Mouse (Mus musculus) heart, postnatal 0 days (tissue): ENCODE measurements at regions not wholly inside any gene's neighbourhood (a gene's known extent, or its start where the extent isn't known, plus 50 kb on each side); places are given as distances from the start of the nearest gene placed in this dataset.

Experiments
- ATAC-seq: fragments of 200-750 bp; cut with Nextera tagmentation; 2 replicates; pipeline ENCODE4 v1.8.0; 2017; ENCODE audit warnings: low read depth, moderate number of reproducible peaks, moderate library complexity; ENCODE audit not compliant: insufficient read depth
- DNase-seq: peaks from one replicate; pipeline ENCODE4 v3.0.0-alpha.2; 2016; ENCODE audit warnings: low spot score
- H3K27ac ChIP-seq: fragments of 300-500 bp; sonication (generic); 2 replicates; pipeline ENCODE4 v1.5.1; 2014; ENCODE audit warnings: low read depth, mild to moderate bottlenecking
- H3K27me3 ChIP-seq: fragments of 300-500 bp; sonication (generic); 2 replicates; pipeline ENCODE4 v1.6.1; 2014; ENCODE audit warnings: low read length, mixed read lengths; ENCODE audit not compliant: control insufficient read depth, insufficient read depth
- H3K36me3 ChIP-seq: fragments of 300-500 bp; sonication (generic); replicated peaks from 2 replicates; pipeline ENCODE4 v1.6.1; 2014; ENCODE audit warnings: low read length, mixed read lengths; ENCODE audit not compliant: control insufficient read depth, insufficient read depth
- H3K4me1 ChIP-seq: fragments of 300-500 bp; sonication (generic); 2 replicates; pipeline ENCODE4 v1.6.1; 2014; ENCODE audit warnings: antibody characterized with exemption; ENCODE audit not compliant: control insufficient read depth, insufficient read depth
- H3K4me2 ChIP-seq: fragments of 300-500 bp; sonication (generic); 2 replicates; pipeline ENCODE4 v1.6.1; 2014; ENCODE audit warnings: low read depth, mild to moderate bottlenecking, low read length, moderate library complexity
- H3K4me3 ChIP-seq: fragments of 300-500 bp; sonication (generic); 2 replicates; pipeline ENCODE4 v1.5.1; 2014; ENCODE audit warnings: low read depth, low read length
- H3K9ac ChIP-seq: fragments of 300-500 bp; sonication (generic); replicated peaks from 2 replicates; pipeline ENCODE4 v1.6.1; 2014; ENCODE audit warnings: low read depth, low read length, mixed read lengths
- H3K9me3 ChIP-seq: fragments of 300-500 bp; sonication (generic); replicated peaks from 2 replicates; pipeline ENCODE4 v1.6.1; 2016; ENCODE audit warnings: low read length; ENCODE audit not compliant: control insufficient read depth
- CTCF ChIP-seq: IDR thresholded peaks from 2 replicates; pipeline ENCODE4 v1.5.1; 2016; ENCODE audit warnings: antibody characterized with exemption, control low read depth, low read depth
- EP300 ChIP-seq: IDR thresholded peaks from 2 replicates; pipeline ENCODE4 v1.6.1; 2016; ENCODE audit warnings: antibody characterized with exemption, low read depth
- WGBS: fragments of 180-500 bp; shearing (Covaris S2); extraction: QIAGEN DNeasy Blood & Tissue Kit; methylation state at CpG from one replicate; pipeline ENCODE4 v1.1.7; 2014; 5-methylcytosine and 5-hydroxymethylcytosine counted together

GRCm38 (mm10) chr11:82631387-82631786 lies 132.7 kb downstream of the Cct6b start:
- no peak overlapping the region for H3K4me2 ChIP-seq
- no peak overlapping the region for H3K27ac ChIP-seq
- no peaks in the 10 kb centered on the region for H3K4me1 ChIP-seq
- ATAC-seq (no peak), DNase-seq (no peak)
- H3K9me3 ChIP-seq = no peaks in the 10 kb centered on the region
- 36% methylated on average over 4 of the region's 4 CpGs for WGBS
- H3K4me3 ChIP-seq = no peak overlapping the region
- no peaks in the 10 kb centered on the region for H3K27me3 ChIP-seq
- TF ChIP-seq CTCF (no peak), EP300 (no peak)
- H3K9ac ChIP-seq = no peak overlapping the region
- no peaks in the 10 kb centered on the region for H3K36me3 ChIP-seq

- WGBS = 40% methylated on average over 7 of the region's 7 CpGs
- ATAC-seq = no peak
- DNase-seq = no peak
These were observed 137.5 kb downstream of the Cct6b start for GRCm38 (mm10) chr11:82626501-82627111.

DNA sequence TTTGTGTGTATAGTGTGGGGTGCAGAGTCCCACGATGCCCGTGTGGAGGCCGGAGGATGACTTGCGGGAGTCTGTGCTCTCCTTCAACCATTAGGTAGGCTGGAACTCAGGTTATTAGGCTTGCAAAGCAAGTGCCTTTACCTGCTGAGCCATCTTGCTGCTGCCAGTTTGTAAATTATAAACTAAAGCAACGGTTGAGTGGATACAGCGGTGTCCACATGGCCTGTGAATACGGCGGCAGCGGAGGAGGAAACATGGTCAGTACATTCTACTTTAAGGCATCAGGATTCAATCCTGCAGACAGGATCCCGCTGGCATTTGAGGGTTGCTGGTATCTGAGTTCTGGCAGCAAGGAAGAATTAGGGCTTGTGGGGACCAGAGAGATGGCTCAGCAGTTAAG lies 143.1 kb downstream of the Cct6b start:
- DNase-seq (no peak), ATAC-seq (no peak)
- H3K4me3 ChIP-seq = no peak overlapping the region
- TF ChIP-seq CTCF (no peak), EP300 (no peak)
- H3K27me3 ChIP-seq = 0 out of 2 replicates have a peak, but pooled peaks cover 5% of the 10 kb centered on the region
- H3K4me1 ChIP-seq = no peaks in the 10 kb centered on the region
- H3K4me2 ChIP-seq = no peak overlapping the region
- H3K9me3 ChIP-seq = no peaks in the 10 kb centered on the region
- WGBS = 83% methylated on average over 10 of the region's 10 CpGs
- H3K9ac ChIP-seq = no peak overlapping the region
- no peak overlapping the region for H3K27ac ChIP-seq
- no peaks in the 10 kb centered on the region for H3K36me3 ChIP-seq

More at GRCm38 (mm10) chr11:82626501-82627111, 137.5 kb downstream of the Cct6b start:
- H3K36me3 ChIP-seq = no peaks in the 10 kb centered on the region
- H3K4me2 ChIP-seq = no peak overlapping the region
- no peaks in the 10 kb centered on the region for H3K9me3 ChIP-seq
- no peak overlapping the region for H3K9ac ChIP-seq
- no peaks in the 10 kb centered on the region for H3K27me3 ChIP-seq
- H3K27ac ChIP-seq = no peak overlapping the region
- no peaks in the 10 kb centered on the region for H3K4me1 ChIP-seq
- no peak overlapping the region for H3K4me3 ChIP-seq
- TF ChIP-seq CTCF (no peak), EP300 (no peak)

- TF ChIP-seq CTCF (no peak), EP300 (no peak)
- H3K4me1 ChIP-seq = no peaks in the 10 kb centered on the region
- H3K27me3 ChIP-seq = 0 out of 2 replicates have a peak, but pooled peaks cover 5% of the 10 kb centered on the region
- WGBS = 46% methylated on average over 2 of the region's 2 CpGs
- no peak overlapping the region for H3K27ac ChIP-seq
- no peak overlapping the region for H3K4me3 ChIP-seq
- H3K4me2 ChIP-seq = no peak overlapping the region
- H3K36me3 ChIP-seq = no peaks in the 10 kb centered on the region
- no peaks in the 10 kb centered on the region for H3K9me3 ChIP-seq
- DNase-seq (no peak), ATAC-seq (no peak)
- H3K9ac ChIP-seq = no peak overlapping the region
These were observed 144.7 kb downstream of the Cct6b start for GRCm38 (mm10) chr11:82619418-82619817.

GRCm38 (mm10) chr11:82618457-82618856 lies 145.7 kb downstream of the Cct6b start:
- Histone ChIP-seq H3K36me3 (no peaks in the 10 kb centered on the region), H3K4me1 (no peaks in the 10 kb centered on the region), H3K4me3 (no peak overlapping the region), H3K9ac (no peak overlapping the region), H3K4me2 (no peak overlapping the region), H3K9me3 (no peaks in the 10 kb centered on the region), H3K27ac (no peak overlapping the region), H3K27me3 (0 out of 2 replicates have a peak, but pooled peaks cover 5% of the 10 kb centered on the region)
- TF ChIP-seq CTCF = no peak
- no peak for TF ChIP-seq EP300
- ATAC-seq (no peak), DNase-seq (no peak)
- WGBS = 2% methylated on average over 9 of the region's 9 CpGs

DNA sequence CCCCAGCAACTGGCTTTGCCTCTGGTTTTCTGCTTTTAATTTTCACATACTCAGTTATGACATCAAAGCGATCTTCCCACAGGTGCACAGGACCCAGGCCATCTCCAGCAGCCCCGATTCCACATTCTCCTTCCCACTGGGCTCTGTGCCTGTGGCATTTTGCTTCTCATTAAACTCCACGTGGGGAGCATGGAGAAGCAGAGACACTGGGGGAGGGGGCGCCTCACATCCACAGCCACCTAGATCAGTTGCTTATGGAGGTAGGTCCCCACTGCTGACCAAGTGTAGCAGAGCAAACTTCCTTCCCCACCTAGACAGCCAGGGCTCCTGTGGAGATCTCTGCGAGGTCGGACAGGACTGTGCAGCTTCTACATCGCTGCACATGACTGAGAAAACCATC lies 147.3 kb downstream of the Cct6b start:
- Histone ChIP-seq H3K4me2 (no peak overlapping the region), H3K27ac (no peak overlapping the region), H3K27me3 (0 out of 2 replicates have a peak, but pooled peaks cover 5% of the 10 kb centered on the region), H3K9me3 (no peaks in the 10 kb centered on the region), H3K4me3 (no peak overlapping the region), H3K9ac (no peak overlapping the region), H3K4me1 (no peaks in the 10 kb centered on the region), H3K36me3 (no peaks in the 10 kb centered on the region)
- WGBS = 52% methylated on average over 7 of the region's 7 CpGs
- DNase-seq (no peak), ATAC-seq (no peak)
- no peak for TF ChIP-seq CTCF
- no peak for TF ChIP-seq EP300
